Mouse (Mus musculus) cerebellum, adult 2 months (tissue): Measurements from ENCODE around the gene Spaca9. TPM values are rescaled to one million over a fixed set of nuclear protein-coding genes. Genes with fewer than 3 reads are reported as not detected.

ENCODE experiments used
- DNase-seq, 2 experiments: peaks; one replicate each; pipeline ENCODE4 v3.0.0; 2021
- H3K27ac ChIP-seq: fragments of 200-500 bp; 2 replicates; pipeline ENCODE4 v1.5.1; 2012; ENCODE audit warnings: low read length, control low read depth, inconsistent platforms; ENCODE audit not compliant: insufficient read depth
- H3K27me3 ChIP-seq: fragments of 200-500 bp; 2 replicates; pipeline ENCODE4 v1.6.1; 2012; ENCODE audit warnings: inconsistent platforms, mild to moderate bottlenecking, low read length, moderate library complexity; ENCODE audit not compliant: control insufficient read depth, insufficient read depth
- H3K4me1 ChIP-seq: fragments of 200-500 bp; 2 replicates; pipeline ENCODE4 v1.6.1; 2011; ENCODE audit warnings: low read length; ENCODE audit not compliant: control insufficient read depth, insufficient read depth
- H3K4me3 ChIP-seq: fragments of 200-500 bp; replicated peaks from 2 replicates; pipeline ENCODE3; 2011; ENCODE audit warnings: mild to moderate bottlenecking, low read depth, low read length, control low read depth; ENCODE audit not compliant: insufficient read depth
- CTCF ChIP-seq: fragments of 200-500 bp; IDR thresholded peaks from 2 replicates; pipeline ENCODE4 v1.5.1; 2011; ENCODE audit warnings: low read depth, mild to moderate bottlenecking, control low read depth, low read length, moderate library complexity, borderline replicate concordance; ENCODE audit not compliant: insufficient read depth
- POLR2A ChIP-seq: fragments of 200-500 bp; IDR thresholded peaks from 2 replicates; pipeline ENCODE4 v1.6.1; 2011; ENCODE audit warnings: low read length, control low read depth, borderline replicate concordance; ENCODE audit not compliant: insufficient read depth
- WGBS: fragments of 180-500 bp; shearing (Covaris S2); methylation state at CpG from one replicate; pipeline ENCODE4 v1.1.7; 2018; 5-methylcytosine and 5-hydroxymethylcytosine counted together
- polyA plus RNA-seq: library from polyadenylated mRNA; depleted of rRNA; stranded (reverse); fragments of >200 nt; gene quantifications from 2 replicates; pipeline ENCODE4 v1.2.3, GENCODE M21; 2012; rRNA removed

The Spaca9 gene
- polyA plus RNA-seq, 1 experiment = 0.61 TPM

- no peak overlapping the region for H3K4me3 ChIP-seq
- H3K27me3 ChIP-seq = no peaks in the 10 kb centered on the region
- TF ChIP-seq POLR2A = no peak
- no peak for DNase-seq
- WGBS = 94% methylated on average over 3 of the region's 3 CpGs
- H3K4me1 ChIP-seq = no peaks in the 10 kb centered on the region
- no peak overlapping the region for H3K27ac ChIP-seq
Observed at GRCm38 (mm10) chr2:28662891-28663290, 36.6 kb downstream of the Spaca9 start.

DNA sequence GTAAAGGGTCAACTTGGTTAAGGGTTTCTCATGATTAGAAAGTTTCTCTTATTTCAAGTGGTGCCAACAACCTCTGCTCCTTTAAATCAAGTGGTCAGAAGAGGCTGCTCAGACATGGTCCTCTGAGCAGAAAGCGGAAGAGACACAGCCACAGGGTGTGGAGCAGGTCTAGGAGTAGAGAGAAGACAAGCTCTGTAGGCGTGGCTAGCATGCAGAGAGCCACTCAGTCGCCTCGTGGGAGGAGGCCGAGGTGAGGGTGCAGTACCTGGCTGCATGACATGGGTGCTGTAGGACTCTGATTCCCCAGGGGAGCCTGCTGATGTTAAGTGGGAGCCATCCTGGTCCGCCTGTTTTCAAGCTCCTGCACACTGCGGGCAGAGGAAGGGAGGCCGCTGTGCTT, 43.3 kb downstream of the Spaca9 start:
- H3K4me1 ChIP-seq = no peaks in the 10 kb centered on the region
- H3K4me3 ChIP-seq = no peak overlapping the region
- 73% methylated on average over 8 of the region's 8 CpGs for WGBS
- TF ChIP-seq CTCF (no peak), POLR2A (no peak)
- H3K27me3 ChIP-seq = no peaks in the 10 kb centered on the region
- no peak overlapping the region for H3K27ac ChIP-seq
- DNase-seq = no peak

- Histone ChIP-seq H3K27me3 (no peaks in the 10 kb centered on the region), H3K4me3 (no peak overlapping the region), H3K27ac (no peak overlapping the region), H3K4me1 (peaks cover 5% of the 10 kb centered on the region)
- no peak for DNase-seq
- TF ChIP-seq POLR2A (no peak), CTCF (peak; percentile 38; the same call in 1 of the 2 replicates)
- 68% methylated on average over 2 of the region's 2 CpGs for WGBS
Observed at GRCm38 (mm10) chr2:28654295-28654694, 45.2 kb downstream of the Spaca9 start.

DNA sequence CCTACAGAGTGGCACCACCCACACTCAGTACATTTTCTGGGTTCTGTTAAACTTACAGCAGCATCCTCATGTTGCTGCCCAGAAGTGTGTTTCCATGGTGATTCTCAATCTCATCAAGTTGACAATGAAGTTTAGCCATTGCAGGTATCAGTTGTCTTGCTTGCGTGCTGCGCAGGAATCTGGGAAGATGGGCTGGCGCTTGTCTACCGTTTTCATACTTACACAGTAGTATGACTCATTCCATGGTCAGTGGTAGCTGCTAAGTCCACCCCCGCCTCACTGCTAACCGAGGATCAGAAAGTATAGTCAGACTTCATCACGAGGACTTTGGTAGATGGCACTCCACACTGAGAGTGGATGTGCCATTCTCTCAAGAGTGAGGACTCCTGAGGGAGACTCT, 46.2 kb downstream of the Spaca9 start:
- DNase-seq = no peak
- 96% methylated on average over 7 of the region's 7 CpGs for WGBS
- TF ChIP-seq POLR2A (no peak), CTCF (no peak)
- Histone ChIP-seq H3K27me3 (no peaks in the 10 kb centered on the region), H3K27ac (no peak overlapping the region), H3K4me1 (peaks cover 5% of the 10 kb centered on the region), H3K4me3 (no peak overlapping the region)

- Histone ChIP-seq H3K4me1 (peaks cover 5% of the 10 kb centered on the region), H3K4me3 (no peak overlapping the region), H3K27me3 (no peaks in the 10 kb centered on the region), H3K27ac (no peak overlapping the region)
- DNase-seq = peak; percentile 41 to 47
- TF ChIP-seq POLR2A (no peak), CTCF (no peak)
Observed at GRCm38 (mm10) chr2:28650526-28650925, 49.0 kb downstream of the Spaca9 start.

DNA sequence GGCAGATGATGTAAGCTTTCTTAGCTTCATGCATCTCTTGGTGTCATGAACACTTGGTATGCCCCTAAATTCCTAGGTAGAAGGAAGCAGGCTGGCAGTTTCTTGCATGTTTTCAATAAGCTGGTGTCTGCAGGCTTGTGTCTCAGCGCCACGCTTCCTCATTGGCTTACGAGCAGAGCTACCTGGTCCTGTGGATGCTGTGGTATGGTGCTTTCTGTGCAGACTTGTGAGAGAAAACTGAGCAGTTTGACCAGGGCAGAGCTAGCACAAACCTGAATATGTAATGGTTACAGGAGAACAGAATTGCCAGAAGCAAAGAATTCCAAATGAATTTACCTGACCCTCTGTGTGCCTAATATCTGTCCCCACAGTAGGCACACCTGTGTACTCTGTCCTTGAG, 56.4 kb downstream of the Spaca9 start:
- 81% methylated on average over 3 of the region's 3 CpGs for WGBS
- no peaks in the 10 kb centered on the region for H3K27me3 ChIP-seq
- TF ChIP-seq CTCF = no peak
- TF ChIP-seq POLR2A = no peak
- no peak overlapping the region for H3K4me3 ChIP-seq
- H3K4me1 ChIP-seq = no peaks in the 10 kb centered on the region
- H3K27ac ChIP-seq = no peak overlapping the region
- DNase-seq = no peak

Other genes starting within 250 kb of the Spaca9 start
- gene 1700007K13Rik, start 233.4 kb downstream of the Spaca9 start, polyA plus RNA-seq = 4.0 TPM in 2 replicates
- 43.2 and 44.5 TPM in 2 replicates for gene Mrps2, start 231.7 kb downstream of the Spaca9 start, polyA plus RNA-seq
- 1.1 and 1.5 TPM in 2 replicates for gene Gbgt1, start 202.8 kb downstream of the Spaca9 start, polyA plus RNA-seq
- gene Gm10134, start 193.6 kb downstream of the Spaca9 start, polyA plus RNA-seq = 0.48 TPM in 1 of 2 replicates, not detected in the other
- gene Ralgds, start 186.6 kb downstream of the Spaca9 start, polyA plus RNA-seq = 133 and 151 TPM in 2 replicates
- gene Cel, start 136.3 kb downstream of the Spaca9 start, polyA plus RNA-seq = 0.10 TPM in 2 replicates
- gene Gtf3c5, start 116.0 kb downstream of the Spaca9 start, polyA plus RNA-seq = 32.4 and 32.6 TPM in 2 replicates
- gene Gfi1b, start 77.7 kb downstream of the Spaca9 start, polyA plus RNA-seq = 0.18 TPM in 1 of 2 replicates, not detected in the other
- 34.4 and 34.9 TPM in 2 replicates for gene Tsc1, start 58.5 kb downstream of the Spaca9 start, polyA plus RNA-seq
- 0.70 and 0.98 TPM in 2 replicates for gene Ak8, start 437 bp upstream of the Spaca9 start, polyA plus RNA-seq
- gene Gtf3c4, start 140.6 kb upstream of the Spaca9 start, polyA plus RNA-seq = 15.5 and 15.7 TPM in 2 replicates
- 5.8 and 6.4 TPM in 2 replicates for gene Ddx31, start 140.7 kb upstream of the Spaca9 start, polyA plus RNA-seq
- 12.0 and 12.6 TPM in 2 replicates for gene Barhl1, start 216.9 kb upstream of the Spaca9 start, polyA plus RNA-seq